Mouse (Mus musculus) kidney, postnatal 10 days (tissue): ENCODE measurements around the gene Srsf7.
"Not testable (repeated sequence)": the region's sequence is repeated elsewhere in the genome, so short reads cannot be mapped to it uniquely, and the experiment has no call there.

Source experiments
- DNase-seq: peaks from one replicate; pipeline ENCODE4 v3.0.0; 2021; ENCODE audit warnings: mixed read lengths

Srsf7 gene

DNA sequence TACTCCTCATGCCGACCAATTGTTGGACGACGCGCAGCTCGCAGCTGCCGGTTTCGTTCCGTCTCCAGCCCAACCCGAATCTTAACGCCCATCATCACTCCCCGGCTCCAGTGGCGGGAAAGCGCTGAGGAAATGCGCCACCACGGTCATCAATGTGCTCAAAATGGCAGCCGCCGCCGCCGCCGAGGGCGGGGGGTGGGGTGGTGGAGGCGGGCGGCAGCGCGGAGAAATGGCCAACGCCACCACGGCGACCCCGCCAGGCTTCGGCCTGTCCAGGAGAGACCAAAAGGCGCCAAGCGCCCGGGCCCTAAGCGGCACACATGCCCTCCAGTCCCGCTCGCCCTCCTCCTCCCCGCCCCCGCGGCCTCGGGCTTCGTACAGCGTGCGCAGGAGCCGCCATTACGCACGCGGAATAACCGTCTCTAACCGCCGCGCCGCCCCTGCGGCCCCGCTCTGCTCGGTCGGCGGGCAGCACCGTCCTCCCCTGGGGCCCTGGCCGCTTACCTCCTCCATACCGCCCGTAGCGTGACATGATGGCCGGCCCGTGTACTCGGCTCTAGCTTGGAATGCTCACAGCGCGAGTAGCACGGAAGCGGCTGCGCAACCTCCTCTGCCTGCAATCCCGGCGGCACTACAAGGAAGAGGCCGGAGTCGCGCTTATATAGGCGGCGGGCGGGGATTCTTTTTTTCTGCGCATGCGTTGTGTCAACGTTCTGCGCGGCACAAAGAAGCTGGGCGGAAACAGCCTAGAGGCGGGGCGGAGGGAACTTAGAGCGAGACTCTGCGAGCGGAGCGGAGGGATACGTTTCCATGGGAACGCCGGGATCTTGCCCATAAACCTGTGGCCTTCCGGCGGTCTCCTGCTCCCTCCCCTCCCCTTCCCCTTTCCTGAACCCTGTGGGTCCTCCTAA lies at the start of gene Srsf7, which contains the start of gene Ttc39d:
Gene Srsf7 (minus strand): TSS at position 637 of the 911 bp plus-strand sequence.
Gene Ttc39d (plus strand): TSS at position 790 of the 911 bp plus-strand sequence.
- peak; percentile 99 for DNase-seq

DNA sequence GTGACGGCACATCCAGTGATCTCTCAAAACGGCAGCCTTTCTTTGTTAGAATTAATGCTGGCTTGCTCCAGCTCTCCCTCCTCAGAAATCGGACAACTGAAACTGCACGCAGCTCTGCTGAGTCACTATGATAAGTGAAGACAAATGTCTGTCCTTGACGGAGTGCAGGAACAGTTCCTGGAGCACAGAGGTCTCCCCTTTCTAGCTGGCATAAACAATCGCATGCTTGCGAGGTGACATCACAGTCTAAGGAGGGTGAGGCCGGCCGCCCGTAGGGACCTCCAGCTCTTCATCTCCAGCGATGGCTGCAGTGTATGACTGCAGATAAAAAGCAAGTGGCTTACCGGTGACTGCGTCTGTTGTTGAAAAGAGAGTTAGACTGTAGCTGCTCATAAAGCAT lies 48.1 kb upstream of the Srsf7 start:
- peak; percentile 16 for DNase-seq

DNA sequence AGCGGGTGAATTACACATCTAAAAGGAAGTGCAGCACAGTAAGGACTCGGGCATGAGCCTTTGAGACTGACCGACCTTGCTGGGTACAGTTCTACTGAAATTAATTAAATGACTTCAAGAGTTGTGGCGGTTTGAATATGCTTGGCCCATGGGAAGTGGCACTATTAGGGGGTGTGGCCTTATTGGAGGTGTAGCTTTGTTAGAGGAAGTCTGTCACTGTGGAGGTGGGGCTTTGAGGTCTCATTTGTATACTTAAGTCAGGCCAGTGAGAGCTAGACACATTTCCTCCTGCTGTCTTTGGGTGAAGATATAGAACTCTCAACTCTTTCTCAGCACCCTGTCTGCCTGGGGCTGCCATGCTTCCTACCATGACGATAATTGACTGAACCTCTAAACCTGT lies 47.3 kb upstream of the Srsf7 start:
- DNase-seq: no peak

DNA sequence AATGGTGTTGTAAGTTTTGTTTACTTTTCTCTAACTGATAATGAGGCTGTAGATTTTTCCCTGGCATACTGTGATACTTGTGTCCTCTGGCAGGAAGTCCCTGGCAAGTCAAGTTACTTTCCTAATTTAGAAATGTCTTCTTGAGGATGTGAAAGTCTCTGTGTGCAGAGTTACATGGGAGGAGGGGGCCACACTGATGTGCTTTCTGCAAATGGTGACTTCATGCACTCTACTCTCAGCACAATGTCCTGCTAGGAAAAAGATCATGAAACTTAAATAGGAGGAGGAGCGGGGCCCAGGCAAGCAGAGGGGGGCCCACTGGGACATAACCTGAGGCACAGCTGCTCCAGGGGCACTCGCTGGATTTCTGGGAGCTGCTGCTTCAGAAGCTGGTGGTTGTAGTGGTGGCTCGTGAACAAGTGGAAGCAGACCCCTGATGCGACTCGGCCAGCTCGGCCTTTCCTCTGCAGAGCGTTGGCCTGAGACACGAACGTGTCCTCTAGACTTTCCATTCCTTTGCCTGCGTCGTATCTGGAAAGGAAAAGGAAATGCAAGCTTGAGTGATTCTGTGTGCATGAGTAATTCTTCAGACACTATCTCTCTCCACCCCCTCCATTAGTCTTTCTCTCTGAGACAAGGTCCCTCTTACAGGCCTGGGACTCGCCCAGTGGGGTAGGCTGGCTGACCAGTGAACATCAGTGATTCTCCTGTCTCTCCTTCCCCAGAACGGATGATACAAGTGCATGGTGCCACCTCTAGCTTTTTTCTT lies 45.8 kb upstream of the Srsf7 start:
- no peak for DNase-seq

DNA sequence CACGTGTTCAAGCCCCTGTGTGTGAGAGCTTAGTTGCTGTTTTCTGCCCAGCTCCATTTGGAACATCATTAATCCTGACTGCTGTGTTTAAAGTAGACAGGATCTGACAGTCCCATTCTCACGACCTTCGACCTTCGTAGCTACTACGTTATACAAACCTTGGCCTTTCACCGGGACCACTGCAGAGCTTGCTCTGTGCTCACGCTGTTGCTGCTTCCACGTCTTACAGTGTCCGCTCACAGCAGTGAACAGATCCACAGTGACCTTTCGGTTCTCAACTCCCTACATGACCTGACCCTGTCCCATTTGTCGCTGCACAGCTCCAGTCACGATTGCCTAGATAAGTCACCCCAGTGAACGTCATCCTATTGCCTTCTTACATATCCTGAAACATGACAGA lies 36.0 kb upstream of the Srsf7 start:
- no peak for DNase-seq

DNA sequence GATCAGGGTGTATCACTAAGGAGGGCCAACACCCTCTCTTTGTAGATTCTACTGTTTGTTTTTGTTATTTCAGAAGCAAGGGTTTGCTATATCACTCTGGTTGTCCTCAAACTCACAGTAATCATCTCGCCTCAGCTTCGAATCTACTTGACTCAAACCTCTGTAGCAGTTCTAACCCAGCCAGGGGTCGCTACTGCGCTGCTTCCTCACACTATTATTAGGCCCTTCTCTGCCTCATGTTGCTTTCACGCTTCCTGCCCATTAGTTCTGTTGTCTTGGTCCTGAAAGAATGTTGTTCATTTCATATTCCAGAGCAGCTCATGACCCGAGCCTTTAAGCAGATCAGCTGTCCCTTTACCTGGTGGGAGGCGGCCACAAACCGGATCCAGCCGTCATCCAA lies 34.5 kb upstream of the Srsf7 start:
- DNase-seq: no peak

DNA sequence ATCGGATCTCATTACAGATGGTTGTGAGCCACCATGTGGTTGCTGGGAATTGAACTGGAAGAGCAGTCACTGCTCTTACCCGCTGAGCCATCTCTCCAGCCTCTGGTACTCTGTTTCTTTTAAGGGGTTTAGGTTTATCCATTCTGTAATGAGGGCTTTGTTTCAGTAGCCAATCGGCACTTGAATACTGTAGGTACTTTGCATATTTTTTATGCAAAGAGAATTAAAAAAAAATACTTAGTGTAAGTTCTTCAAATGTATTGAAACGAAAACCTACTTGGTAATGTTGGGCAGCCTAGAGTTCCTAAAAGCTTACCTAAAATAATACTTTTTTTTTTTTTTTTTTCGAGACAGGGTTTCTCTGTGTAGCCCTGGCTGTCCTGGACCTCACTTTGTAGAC lies 30.4 kb upstream of the Srsf7 start:
- DNase-seq: no peak

DNA sequence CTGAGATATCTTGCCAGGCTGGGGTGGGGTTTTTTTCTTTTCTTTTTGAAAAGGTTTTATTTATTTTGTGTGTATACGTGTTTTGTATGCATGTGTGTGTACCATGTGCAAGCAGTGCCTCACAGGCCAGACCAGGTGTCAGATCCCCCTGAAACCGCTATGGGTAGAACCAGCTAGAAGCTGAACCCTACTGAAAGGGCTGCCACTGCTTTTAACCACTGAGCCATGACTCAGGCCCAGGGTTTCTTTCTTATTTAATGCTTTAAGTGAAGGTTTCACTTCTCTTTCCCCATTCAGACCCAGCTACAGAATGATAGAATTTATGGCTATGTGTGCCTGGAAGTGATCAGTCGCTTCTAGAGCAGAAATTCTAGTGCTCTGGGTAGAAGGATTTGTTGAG lies 29.7 kb upstream of the Srsf7 start:
- DNase-seq: no peak

DNA sequence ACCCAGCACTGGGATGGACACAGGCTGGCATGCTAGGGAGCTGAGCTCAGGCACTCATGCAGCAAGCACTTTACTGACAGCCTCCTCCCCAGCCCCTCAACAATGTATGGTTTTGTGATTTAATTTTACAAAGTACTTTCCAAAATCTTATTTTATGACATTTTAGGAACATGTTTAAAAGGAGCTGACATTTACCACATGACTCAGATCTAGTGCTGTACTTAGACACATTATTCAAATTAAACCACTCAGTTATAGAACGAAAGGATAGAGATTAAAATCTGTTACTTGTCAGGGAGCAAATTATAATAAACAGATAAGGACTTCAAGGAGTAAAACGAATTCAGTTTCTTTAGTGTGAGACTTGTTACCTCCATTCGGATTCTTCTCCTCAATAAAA lies 28.4 kb upstream of the Srsf7 start:
- no peak for DNase-seq

DNA sequence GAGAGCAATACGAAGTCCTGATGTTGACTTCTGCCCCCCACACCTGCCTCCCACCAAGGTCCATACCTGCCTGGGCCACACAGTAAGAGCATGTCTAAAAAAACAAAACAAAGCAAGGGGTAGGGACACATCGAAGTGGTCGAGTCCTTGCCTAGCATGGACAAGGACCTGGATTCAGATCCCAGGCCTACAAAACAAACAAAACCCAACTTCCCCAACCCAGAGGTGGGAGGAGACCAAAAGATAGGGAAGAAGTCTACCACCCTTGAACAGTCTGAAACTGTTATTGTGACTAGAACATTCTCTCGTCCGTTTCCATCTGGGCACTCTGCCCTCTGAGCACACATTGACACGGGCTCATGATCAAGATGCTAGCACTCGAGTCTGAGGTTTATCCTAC lies 27.3 kb upstream of the Srsf7 start:
- no peak for DNase-seq

DNA sequence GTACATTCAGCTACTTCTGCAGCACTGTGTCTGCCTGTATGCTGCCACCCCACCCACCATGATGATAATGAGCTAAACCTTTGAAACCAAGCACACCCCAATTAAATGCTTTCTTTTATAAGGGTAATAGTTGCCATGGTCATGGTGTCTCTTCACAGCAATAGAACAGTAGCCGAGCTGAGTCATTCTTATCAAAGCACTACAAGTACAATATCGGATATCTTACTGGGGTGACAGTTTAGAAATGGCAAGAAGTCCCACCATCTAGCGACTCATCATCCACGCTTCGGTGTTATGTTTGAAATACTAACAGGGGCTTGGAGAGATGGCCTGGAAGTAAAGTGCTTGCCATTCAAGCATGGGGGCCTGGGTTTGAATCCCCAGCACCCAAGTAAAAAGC lies 26.7 kb upstream of the Srsf7 start:
- DNase-seq: no peak

DNA sequence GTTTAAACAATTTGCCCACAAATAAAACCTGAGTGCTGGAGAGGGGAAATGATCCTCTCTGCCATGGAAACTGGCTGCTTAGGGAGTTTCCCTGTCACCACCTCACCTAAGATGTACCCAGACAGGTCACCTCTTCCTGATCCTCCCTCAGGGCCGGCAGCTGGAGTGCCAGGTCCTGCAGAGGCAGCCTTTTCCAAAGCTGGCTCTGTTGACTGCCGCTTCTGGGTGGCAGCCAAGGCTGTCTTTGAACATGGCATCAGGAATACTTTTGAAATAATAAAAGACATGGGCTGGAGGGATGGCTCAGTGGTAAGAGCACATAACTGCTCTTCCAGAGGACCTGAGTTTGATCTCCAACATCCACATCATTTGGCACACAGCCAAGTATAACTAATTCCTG lies 22.3 kb upstream of the Srsf7 start:
- DNase-seq: no peak

DNA sequence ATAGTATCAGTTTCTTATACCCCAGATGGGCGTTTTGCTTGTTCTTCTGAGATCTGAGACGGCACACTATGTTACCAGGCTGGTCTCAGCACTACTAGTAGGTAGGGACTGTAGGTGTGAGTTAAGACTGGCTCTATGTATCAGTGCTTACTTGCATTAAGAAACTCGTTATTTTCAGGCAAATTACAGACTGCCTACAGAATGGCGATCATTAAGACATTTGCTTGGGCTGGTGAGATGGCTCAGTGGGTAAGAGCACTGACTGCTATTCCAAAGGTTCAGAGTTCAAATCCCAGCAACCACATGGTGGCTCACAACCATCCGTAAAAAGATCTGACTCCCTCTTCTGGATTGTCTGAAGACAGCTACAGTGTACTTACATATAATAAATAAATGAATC lies 18.0 kb upstream of the Srsf7 start:
- not testable (repeated sequence) for DNase-seq

DNA sequence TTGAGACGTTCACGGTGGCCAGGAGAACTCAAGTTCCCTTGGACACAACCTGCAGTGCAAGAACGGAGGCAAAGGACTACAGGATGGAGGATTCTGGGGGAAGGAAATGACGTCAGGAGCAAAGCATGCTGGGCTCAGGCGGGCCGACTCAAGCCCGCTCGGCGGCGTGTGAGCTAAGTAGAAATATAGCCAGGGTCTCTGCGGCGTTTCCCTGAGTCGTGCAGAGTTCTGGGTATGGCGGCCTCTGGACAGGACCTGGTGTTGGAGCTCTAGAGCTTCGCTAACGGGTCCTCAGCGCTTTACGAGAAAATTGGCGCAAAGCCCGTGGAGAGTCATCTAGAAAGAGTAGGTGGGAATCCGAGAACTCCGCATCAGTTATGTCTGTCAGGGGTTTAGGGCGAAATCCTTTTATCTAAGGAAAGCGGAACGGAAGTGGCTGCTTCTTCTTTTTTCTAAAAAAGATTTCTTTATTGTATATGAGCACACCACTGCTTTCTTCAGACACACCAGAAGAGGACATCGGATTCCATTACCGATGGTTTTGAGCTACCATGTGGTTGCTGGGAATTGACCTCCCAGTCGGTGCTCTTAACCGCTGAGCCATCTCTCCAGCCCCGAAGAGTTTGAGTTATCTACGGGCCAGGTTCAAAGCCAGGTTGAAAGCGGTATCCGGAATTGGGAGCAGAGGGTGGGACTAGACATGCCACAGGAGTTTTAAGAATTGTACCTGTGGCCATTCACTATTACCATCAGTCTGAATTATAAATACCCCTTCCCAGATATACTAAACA lies 17.4 kb upstream of the Srsf7 start, which contains the start of gene Gemin6:
Gene Gemin6 (plus strand): TSS at position 116 of the 791 bp plus-strand sequence.
- DNase-seq: peak; percentile 90

DNA sequence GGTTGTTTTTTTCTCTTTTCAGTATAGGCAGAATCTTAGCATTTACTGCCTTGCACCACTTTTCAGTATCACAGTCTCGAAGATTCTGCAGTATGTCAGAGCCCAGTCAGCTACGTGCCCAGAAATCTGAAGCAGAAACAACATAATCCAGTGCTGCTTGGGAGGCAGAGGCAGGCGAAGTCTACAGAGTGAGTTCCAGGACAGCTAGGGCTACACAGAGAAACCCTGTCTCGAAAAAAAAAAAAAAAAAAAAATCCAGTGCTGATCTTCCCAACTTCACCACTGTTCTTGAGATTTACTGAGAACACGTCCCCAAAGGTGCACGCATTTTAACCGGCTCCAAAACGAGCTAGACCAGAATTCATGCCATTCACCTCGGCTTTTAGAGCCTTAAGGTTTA lies 16.7 kb upstream of the Srsf7 start:
- DNase-seq: no peak

DNA sequence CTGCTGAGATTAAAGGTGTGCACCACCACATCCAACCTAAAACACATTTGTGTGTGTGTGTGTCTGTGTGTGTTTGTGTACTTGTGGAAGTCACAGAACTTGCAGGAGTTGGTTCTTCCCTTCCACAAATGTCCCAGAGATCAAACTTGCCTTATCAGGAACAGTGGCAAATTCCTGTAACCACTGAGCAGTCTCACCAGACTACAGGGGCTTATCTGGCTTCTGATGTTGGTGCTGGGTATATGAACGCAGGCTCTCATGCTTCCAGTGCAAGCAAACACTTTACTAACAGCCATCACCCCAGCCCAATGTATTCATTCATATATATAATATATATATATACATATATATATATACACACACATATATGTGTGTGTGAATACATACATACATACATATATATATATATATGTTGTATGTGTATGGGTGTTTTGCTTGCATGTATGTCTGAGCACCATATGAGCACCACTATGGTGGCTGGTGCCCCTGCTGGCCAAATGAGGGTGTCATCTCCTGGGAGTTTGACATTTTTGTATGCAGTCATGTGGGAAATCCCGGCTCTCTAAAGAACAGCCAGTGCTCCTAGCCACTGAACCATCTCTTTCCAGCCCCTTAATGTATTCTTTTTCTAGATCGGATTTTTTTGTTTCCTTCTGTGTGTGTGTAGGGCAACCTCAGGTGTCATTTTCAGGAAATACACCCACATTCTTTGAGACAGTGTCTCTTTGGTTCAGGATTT lies 15.0 kb upstream of the Srsf7 start:
- DNase-seq: peak; percentile 33

DNA sequence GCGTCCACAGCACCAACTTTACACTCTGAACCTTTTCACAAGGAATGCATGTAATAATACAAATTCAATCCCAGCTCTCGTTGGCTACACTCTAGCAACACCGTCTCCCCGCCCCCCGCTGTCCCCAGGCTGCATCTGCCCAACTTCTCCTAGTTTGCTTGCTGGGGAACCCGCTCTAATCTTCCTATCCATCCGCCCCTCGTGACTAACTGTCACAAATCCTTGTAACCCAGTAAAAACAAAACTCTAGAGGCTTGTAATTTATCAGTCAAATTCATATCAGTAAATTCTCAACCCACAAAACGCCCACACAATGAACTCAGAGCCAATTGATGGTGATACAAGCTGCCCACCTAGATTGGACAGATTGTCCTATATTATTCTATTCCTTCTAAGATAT lies 14.1 kb upstream of the Srsf7 start:
- no peak for DNase-seq

DNA sequence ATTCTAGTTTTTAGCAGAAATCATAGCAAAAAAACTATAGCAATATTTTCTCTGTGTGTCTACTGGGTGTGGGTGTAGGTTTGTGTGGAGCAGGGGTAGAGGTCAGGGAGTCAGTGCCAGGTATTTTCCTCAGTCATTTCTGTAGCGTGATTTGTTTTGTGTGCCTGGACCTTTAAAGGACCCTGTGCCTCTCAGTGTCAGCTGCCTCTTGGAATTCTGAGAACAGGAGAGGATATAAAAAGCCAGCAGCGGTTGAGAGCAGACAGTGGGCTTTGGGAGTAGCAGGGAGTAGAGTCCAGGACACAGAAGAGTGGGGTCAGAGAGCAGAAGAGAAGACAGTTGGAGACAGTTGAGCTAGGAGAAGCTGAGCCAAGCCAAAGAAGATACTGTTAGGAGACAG lies 13.0 kb upstream of the Srsf7 start:
- DNase-seq: no peak

DNA sequence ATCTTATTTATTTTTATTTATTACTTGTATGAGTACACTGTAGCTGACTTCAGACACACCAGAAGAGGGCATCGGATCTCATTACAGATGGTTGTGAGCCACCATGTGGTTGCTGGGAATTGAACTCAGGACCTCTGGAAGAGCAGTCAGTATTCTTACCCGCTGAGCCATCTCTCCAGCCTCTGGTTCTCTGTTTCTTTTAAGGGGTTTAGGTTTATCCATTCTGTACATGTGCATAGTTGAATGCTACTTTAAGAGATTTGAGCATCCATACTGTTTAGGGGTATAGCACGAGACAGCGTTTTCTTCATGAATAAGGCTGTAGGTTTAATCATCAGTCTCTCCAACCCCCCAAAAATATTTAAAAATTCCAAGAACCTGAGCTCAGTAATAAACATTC lies 6.9 kb upstream of the Srsf7 start:
- not testable (repeated sequence) for DNase-seq

DNA sequence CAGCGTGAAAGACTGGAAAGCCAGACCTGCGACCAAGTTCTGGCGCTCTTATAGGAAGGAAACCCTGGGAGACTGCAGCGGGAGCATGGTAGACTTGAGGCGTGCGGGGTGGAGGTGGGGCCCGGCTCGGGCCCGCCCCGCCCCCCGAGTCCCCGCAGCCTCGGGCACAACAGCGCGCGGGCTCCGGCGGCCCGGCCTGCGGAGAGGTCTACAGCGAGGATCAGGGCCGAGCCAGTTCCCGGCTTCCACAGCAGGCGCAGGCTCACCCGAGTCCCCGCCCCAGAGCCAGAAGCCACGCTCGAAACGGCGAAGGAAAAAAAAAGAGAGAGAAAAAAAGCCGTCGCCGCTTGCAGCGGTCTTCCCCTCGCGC lies 821 bp downstream of the Srsf7 start:
- DNase-seq: peak; percentile 78

DNA sequence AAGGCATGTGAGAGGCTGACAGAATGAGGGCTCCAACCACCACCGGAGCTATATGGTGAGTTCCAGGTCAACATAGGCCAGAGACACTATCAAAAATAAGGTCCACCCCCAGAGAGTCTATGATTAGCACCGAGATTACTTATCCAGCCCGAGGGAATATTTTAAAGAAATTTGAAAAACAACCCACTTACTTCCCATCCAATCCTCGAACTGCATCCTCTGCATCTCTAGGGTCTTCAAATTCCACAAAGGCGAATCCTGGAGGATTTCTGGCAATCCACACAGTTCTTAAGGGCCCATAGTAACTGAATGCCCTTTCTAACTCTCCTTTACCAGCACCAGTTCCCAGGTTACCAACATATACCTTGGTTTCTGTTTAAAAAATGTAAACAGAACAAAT lies 1.4 kb downstream of the Srsf7 start:
- no peak for DNase-seq

DNA sequence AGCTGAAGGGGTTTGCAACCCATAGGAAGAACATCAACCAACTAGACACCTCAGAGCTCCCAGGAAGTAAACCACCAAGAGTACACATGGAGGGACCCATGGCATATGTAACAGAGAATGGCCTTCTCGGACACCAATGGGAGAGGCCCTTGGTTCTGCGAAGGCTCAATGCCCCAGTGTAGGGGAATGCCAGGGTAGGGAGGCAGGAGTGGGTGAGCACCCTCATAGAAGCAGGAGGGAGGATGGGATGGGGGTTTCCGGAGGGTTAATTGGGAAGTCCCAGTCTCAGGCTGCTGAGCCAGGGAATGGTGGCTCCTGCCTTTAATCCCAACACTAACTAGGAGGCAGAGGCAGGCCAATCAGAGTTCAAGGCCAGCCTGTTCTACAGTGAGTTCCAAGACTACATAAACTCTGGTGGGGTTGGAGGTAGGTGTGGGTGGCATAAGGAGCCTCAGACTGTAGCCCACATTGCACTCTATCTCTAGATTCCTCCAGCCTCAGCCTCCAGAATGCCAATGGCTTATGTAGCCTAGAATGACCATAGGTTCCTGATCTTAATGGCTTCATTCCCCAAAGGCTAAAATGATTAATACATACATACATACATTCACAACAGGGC lies 7.8 kb downstream of the Srsf7 start:
- no peak for DNase-seq
